Mouse (Mus musculus) B cell, adult 2 months (primary cell): Measurements from ENCODE around the gene Ppt2.

ENCODE experiments used
- DNase-seq, 2 experiments: peaks; one replicate each; pipeline ENCODE4 v3.0.0; 2022

Gene Ppt2

GRCm38 (mm10) chr17:34585877-34586771 is 42.2 kb downstream of the Ppt2 start:
- no peak for DNase-seq

DNA sequence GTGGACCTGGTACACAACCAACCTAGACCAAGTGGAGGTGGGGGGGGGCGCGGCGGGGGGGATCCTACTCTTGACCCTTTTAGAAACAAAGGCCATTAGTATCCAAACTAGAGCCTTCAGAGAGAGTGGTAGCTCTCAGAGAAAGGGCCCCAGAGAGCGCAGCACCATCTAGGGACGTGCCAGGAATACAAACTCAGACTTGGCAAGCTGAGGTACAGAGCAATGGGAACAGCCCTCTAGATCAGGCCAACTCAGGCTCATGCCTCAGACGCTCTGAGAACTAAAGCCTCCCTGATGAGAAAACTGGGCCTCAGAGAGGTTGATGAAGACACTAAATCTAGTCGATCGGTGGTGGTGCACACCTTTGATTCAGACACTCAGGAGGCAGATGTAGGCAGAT is 43.2 kb downstream of the Ppt2 start:
- no peak for DNase-seq

- no peak for DNase-seq
These were observed 44.5 kb downstream of the Ppt2 start for GRCm38 (mm10) chr17:34583819-34584218.

- DNase-seq = no peak
These were observed 44.9 kb downstream of the Ppt2 start for GRCm38 (mm10) chr17:34583397-34583796.

GRCm38 (mm10) chr17:34582528-34582927 is 45.8 kb downstream of the Ppt2 start:
- DNase-seq = no peak

GRCm38 (mm10) chr17:34578070-34578469 is 50.2 kb downstream of the Ppt2 start:
- peak; percentile 62 to 71 for DNase-seq

GRCm38 (mm10) chr17:34576577-34576976 is 51.7 kb downstream of the Ppt2 start:
- no peak for DNase-seq

GRCm38 (mm10) chr17:34572361-34572760 is 55.9 kb downstream of the Ppt2 start:
- DNase-seq = no peak

GRCm38 (mm10) chr17:34571875-34572274 is 56.4 kb downstream of the Ppt2 start:
- DNase-seq = peak; percentile 46 to 54

- no peak for DNase-seq
These were observed 58.4 kb downstream of the Ppt2 start for GRCm38 (mm10) chr17:34569919-34570318.

GRCm38 (mm10) chr17:34568421-34568820 is 59.9 kb downstream of the Ppt2 start:
- DNase-seq = no peak

DNA sequence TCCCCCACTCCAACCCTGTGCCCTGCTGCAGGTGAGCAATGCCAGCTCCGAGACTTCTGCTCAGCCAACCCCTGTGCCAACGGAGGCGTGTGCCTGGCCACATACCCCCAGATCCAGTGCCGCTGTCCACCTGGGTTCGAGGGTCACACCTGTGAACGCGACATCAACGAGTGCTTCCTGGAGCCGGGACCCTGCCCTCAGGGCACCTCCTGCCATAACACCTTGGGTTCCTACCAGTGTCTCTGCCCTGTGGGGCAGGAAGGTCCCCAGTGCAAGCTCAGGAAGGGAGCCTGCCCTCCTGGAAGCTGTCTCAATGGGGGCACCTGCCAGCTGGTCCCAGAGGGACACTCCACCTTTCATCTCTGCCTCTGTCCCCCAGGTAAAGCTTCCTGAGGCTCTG is 61.0 kb downstream of the Ppt2 start:
- no peak for DNase-seq
